8 mouse cellular contexts compared by ENCODE assay signal in the genomic region with DNA sequence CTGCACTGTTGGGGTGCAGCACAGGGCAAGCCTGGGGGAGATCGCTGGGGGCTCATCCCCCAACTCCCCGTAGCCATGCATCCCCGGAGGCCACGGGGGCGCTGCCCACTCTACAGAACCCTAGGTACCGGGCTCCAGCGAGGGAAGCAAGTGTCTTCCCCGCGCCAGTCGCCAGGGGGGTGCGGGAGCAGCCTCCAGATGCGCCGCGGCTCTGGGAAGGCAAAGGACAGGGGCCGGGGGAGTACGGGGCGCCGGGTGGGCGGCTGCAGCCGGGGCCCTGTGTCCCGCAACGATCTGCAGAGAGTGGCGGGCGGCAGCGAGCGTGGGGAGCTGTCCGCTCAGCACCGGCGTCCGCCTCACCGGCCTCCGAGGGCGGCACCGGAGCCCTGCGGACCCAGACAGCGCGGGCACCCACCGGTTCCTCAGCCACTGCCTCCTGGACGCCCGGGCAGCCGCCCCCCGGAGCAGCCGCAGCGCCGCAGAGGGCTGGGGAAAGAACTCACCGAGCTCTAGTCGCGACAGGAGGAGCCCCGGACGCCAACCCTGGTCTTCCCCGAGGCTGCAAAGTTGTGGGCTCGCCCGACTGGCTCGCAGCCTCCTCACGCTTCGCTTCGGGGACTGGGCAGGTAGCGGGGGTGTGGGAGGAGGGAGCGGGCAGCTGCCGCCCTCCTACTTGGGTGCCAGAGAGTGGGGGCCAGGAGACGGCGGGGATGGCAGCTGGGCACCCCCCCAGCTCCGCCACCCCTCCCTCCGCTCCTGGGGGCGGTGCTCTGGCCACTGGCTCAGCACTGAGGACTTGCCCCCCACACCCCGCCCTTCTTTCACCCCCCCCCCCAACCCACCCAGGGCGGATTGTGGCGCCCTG. TPM values are rescaled to one million over a fixed set of nuclear protein-coding genes. Genes with fewer than 3 reads are reported as not detected.
DNase-seq lines count a peak whose midpoint lies in the region; ATAC-seq and TF ChIP-seq lines count a peak whose summit lies in the region.

A gene (minus strand): TSS at position 541 of the 865 bp plus-strand sequence.

- H3K9ac ChIP-seq in midbrain, embryonic 13.5 days (replicated peaks), result peak within 1 kb of the TSS; percentile 80

- peaks cover 36% of the 10 kb centered on the region for H3K4me1 ChIP-seq in E14TG2a.4 (replicated peaks; ENCODE audit: low read depth, low read length)
- peaks cover 47% of the 10 kb centered on the region for H3K4me1 ChIP-seq in midbrain, embryonic 13.5 days (replicated peaks)

- peak; percentile 88 for ATAC-seq in granulocyte monocyte progenitor cell, adult 5-6 weeks (replicated peaks; ENCODE audit: poor library complexity, severe bottlenecking)
- ATAC-seq in midbrain, embryonic 13.5 days, result peak; percentile 84
- ATAC-seq in activated CD4-positive, CD25-positive, alpha-beta regulatory T cell, adult 4 months, result no peak

- H3K4me3 ChIP-seq in E14TG2a.4 (replicated peaks; ENCODE audit: low read length), result peak within 1 kb of the TSS; percentile 82
- H3K4me3 ChIP-seq in midbrain, embryonic 13.5 days (replicated peaks), result peak within 1 kb of the TSS; percentile 59

- H3K9me3 ChIP-seq in E14TG2a.4 (ENCODE audit: low read length), result no peaks in the 10 kb centered on the region
- no peaks in the 10 kb centered on the region for H3K9me3 ChIP-seq in midbrain, embryonic 13.5 days

- H3K36me3 ChIP-seq in E14TG2a.4 (ENCODE audit: insufficient read depth, low read length), result no peaks in the 10 kb centered on the region
- H3K36me3 ChIP-seq in midbrain, embryonic 13.5 days, result no peaks in the 10 kb centered on the region

- DNase-seq in heart, adult 11 months, result peak; percentile 82
- no peak for DNase-seq in heart, adult 8-10 months (ENCODE audit: low spot score)
- peak; percentile 55 for DNase-seq in cerebellum, adult 9-11 months
- peak; percentile 76 to 81 for DNase-seq in kidney, postnatal 4 days

- peak within 1 kb of the TSS; percentile 90 for H3K4me2 ChIP-seq in midbrain, embryonic 13.5 days (replicated peaks)

- under 1% methylated on average over 51 of the region's 68 CpGs for WGBS in midbrain, embryonic 13.5 days

- TF ChIP-seq CTCF in E14TG2a.4 (conservative IDR thresholded peaks at IDR 0.05; ENCODE audit: low read length), result no peak

- peak within 1 kb of the TSS; percentile 31; the same call in 1 of the 2 replicates for H3K27ac ChIP-seq in midbrain, embryonic 13.5 days

- H3K27me3 ChIP-seq in E14TG2a.4 (ENCODE audit: insufficient read depth, low read length), result peaks cover 90% of the 10 kb centered on the region
- peaks cover 62% of the 10 kb centered on the region for H3K27me3 ChIP-seq in midbrain, embryonic 13.5 days

RNA-seq across cellular contexts. Expression of the gene that starts here (rescaled TPM):
- not detected for total RNA-seq in heart, adult 8-10 months (2022)
- not detected in 2 replicates for total RNA-seq in granulocyte monocyte progenitor cell, adult 5-6 weeks (2014; fragmentation: Nextera tagmentation)
- not detected in 2 replicates for total RNA-seq in granulocyte monocyte progenitor cell, adult 5-6 weeks (2017)
- polyA plus RNA-seq in midbrain, embryonic 13.5 days (2015; fragmentation: Nextera tagmentation; extraction: Ambion mirVana), result 6.0 and 7.1 TPM in 2 replicates
- under 1 TPM in 1 of 2 experiments, not detected in 1; 0.60 TPM for polyA plus RNA-seq in activated CD4-positive, CD25-positive, alpha-beta regulatory T cell, adult 4 months (2017; shearing (Covaris generic))

Comparison
In these comparisons a context has a peak if more than half of its experiments do, and no peak if none do; other contexts are left out.
1. Peak in ATAC-seq in granulocyte monocyte progenitor cell, adult 5-6 weeks; RNA of the gene not detected or under 1 TPM.